Mouse (Mus musculus) MEL (cell line): ENCODE measurements around the gene Pigm. TPM values are rescaled to one million over a fixed set of nuclear protein-coding genes. Genes with fewer than 3 reads are reported as not detected.

Experiments used
- DNase-seq: peaks from one replicate; pipeline ENCODE4 v3.0.0; 2011; ENCODE audit warnings: low read depth, low spot score
- H3K27ac ChIP-seq: 2 replicates; pipeline ENCODE4 v1.5.1; 2012; ENCODE audit warnings: low read depth, mild to moderate bottlenecking, control low read depth, low read length, moderate library complexity; ENCODE audit not compliant: control insufficient read depth
- H3K27me3 ChIP-seq, 2 experiments: fragments of 150-350 bp in 1 of 2; sonication (generic) in 1 of 2; 2 replicates each; pipeline ENCODE4 v1.6.1; 2012; ENCODE audit warnings: low read length in 2 of 2, mild to moderate bottlenecking in 2 of 2, improper control_type of control experiment in 1 of 2, moderate library complexity in 1 of 2; ENCODE audit not compliant: insufficient read depth in 2 of 2, control insufficient read depth in 1 of 2
- H3K36me3 ChIP-seq, 2 experiments: 2 replicates each; pipeline ENCODE4 v1.6.1; 2012 to 2014; ENCODE audit warnings: low read length in 2 of 2, improper control_type of control experiment in 1 of 2, inconsistent platforms in 1 of 2, mild to moderate bottlenecking in 1 of 2; ENCODE audit not compliant: insufficient read depth in 2 of 2, control insufficient read depth in 1 of 2
- H3K4me1 ChIP-seq, 2 experiments: fragments of 150-350 bp in 1 of 2; sonication (generic) in 1 of 2; 2 replicates each; pipeline ENCODE4 v1.6.1; 2012; ENCODE audit warnings: low read length in 2 of 2, improper control_type of control experiment in 1 of 2, mild to moderate bottlenecking in 1 of 2; ENCODE audit not compliant: insufficient read depth in 2 of 2, control insufficient read depth in 1 of 2
- H3K4me3 ChIP-seq, 2 experiments: fragments of 150-350 bp in 1 of 2; sonication (generic) in 1 of 2; 2 replicates each; pipeline ENCODE4 v1.5.1; 2012; ENCODE audit warnings: low read depth in 2 of 2, low read length in 2 of 2, mild to moderate bottlenecking in 2 of 2, moderate library complexity in 2 of 2, control low read depth in 1 of 2, improper control_type of control experiment in 1 of 2; ENCODE audit not compliant: control insufficient read depth in 1 of 2, insufficient read depth in 1 of 2
- H3K79me2 ChIP-seq: 2 replicates; pipeline ENCODE4 v1.6.1; 2012; ENCODE audit warnings: mild to moderate bottlenecking, low read length, moderate library complexity; ENCODE audit not compliant: control insufficient read depth, poor library complexity, insufficient read depth
- H3K9ac ChIP-seq: 2 replicates; pipeline ENCODE4 v1.6.1; 2012; ENCODE audit warnings: low read depth, mild to moderate bottlenecking, control low read depth, low read length, moderate library complexity; ENCODE audit not compliant: control insufficient read depth, poor library complexity, severe bottlenecking
- H3K9me3 ChIP-seq: fragments of 150-350 bp; sonication (generic); replicated peaks from 2 replicates; pipeline ENCODE4 v1.6.1; 2012; ENCODE audit warnings: mild to moderate bottlenecking, low read length, improper control_type of control experiment, moderate library complexity; ENCODE audit not compliant: insufficient read depth
- BHLHE40 ChIP-seq: IDR thresholded peaks from 2 replicates; pipeline ENCODE4 v1.6.1; 2012; ENCODE audit warnings: low read depth, mild to moderate bottlenecking, inconsistent platforms, low read length, improper control_type of control experiment, borderline replicate concordance
- CHD1 ChIP-seq: IDR thresholded peaks from 2 replicates; pipeline ENCODE4 v1.6.1; 2012; ENCODE audit warnings: low read depth, mild to moderate bottlenecking, inconsistent platforms, low read length, improper control_type of control experiment
- CHD2 ChIP-seq: IDR thresholded peaks from 2 replicates; pipeline ENCODE4 v1.6.1; 2011; ENCODE audit warnings: low read length, improper control_type of control experiment
- CTCF ChIP-seq, 3 experiments: IDR thresholded peaks in 2 of 3; conservative IDR thresholded peaks in 1 of 3; 2 replicates each; pipeline ENCODE4 v1.5.1; 2011 to 2012; ENCODE audit warnings: low read length in 3 of 3, low read depth in 2 of 3, mild to moderate bottlenecking in 2 of 3, improper control_type of control experiment in 1 of 3, inconsistent platforms in 1 of 3, mixed read lengths in 1 of 3, moderate library complexity in 1 of 3; ENCODE audit not compliant: control insufficient read depth in 1 of 3, insufficient read depth in 1 of 3, poor library complexity in 1 of 3, severe bottlenecking in 1 of 3
- E2F4 ChIP-seq: IDR thresholded peaks from 2 replicates; pipeline ENCODE4 v1.6.1; 2011; ENCODE audit warnings: low read depth, low read length, improper control_type of control experiment, borderline replicate concordance
- ELF1 ChIP-seq: IDR thresholded peaks from 2 replicates; pipeline ENCODE4 v1.6.1; 2014; ENCODE audit warnings: low read depth, mild to moderate bottlenecking, inconsistent platforms, low read length, improper control_type of control experiment, moderate library complexity
- ETS1 ChIP-seq: IDR thresholded peaks from 2 replicates; pipeline ENCODE4 v1.6.1; 2012; ENCODE audit warnings: low read depth, mild to moderate bottlenecking, inconsistent platforms, low read length, improper control_type of control experiment, moderate library complexity
- GATA1 ChIP-seq: IDR thresholded peaks from 2 replicates; pipeline ENCODE4 v1.6.1; 2011; ENCODE audit warnings: low read depth, low read length, improper control_type of control experiment
- HCFC1 ChIP-seq: IDR thresholded peaks from 2 replicates; pipeline ENCODE4 v1.6.1; 2012; ENCODE audit warnings: low read depth, mild to moderate bottlenecking, inconsistent platforms, low read length, improper control_type of control experiment, moderate library complexity
- JUND ChIP-seq: IDR thresholded peaks from 2 replicates; pipeline ENCODE4 v1.6.1; 2011; ENCODE audit warnings: low read depth, mild to moderate bottlenecking, improper control_type of control experiment, low read length
- MAFK ChIP-seq: IDR thresholded peaks from 2 replicates; pipeline ENCODE4 v1.6.1; 2011; ENCODE audit warnings: low read depth, mild to moderate bottlenecking, low read length, improper control_type of control experiment, borderline replicate concordance
- MAX ChIP-seq: IDR thresholded peaks from 2 replicates; pipeline ENCODE4 v1.6.1; 2011; ENCODE audit warnings: low read length, improper control_type of control experiment
- MAZ ChIP-seq: IDR thresholded peaks from 2 replicates; pipeline ENCODE4 v1.6.1; 2012; ENCODE audit warnings: low read depth, mild to moderate bottlenecking, inconsistent platforms, low read length, improper control_type of control experiment
- MYC ChIP-seq: IDR thresholded peaks from 2 replicates; pipeline ENCODE4 v1.6.1; 2011; ENCODE audit warnings: low read depth, mild to moderate bottlenecking, low read length, improper control_type of control experiment, moderate library complexity
- NELFE ChIP-seq: IDR thresholded peaks from 2 replicates; pipeline ENCODE4 v1.6.1; 2011; ENCODE audit warnings: low read depth, low read length, improper control_type of control experiment
- NRF1 ChIP-seq: IDR thresholded peaks from 2 replicates; pipeline ENCODE4 v1.6.1; 2014; ENCODE audit warnings: low read depth, mild to moderate bottlenecking, inconsistent platforms, low read length, improper control_type of control experiment, moderate library complexity; ENCODE audit not compliant: poor library complexity, insufficient read depth, severe bottlenecking
- POLR2A ChIP-seq, 2 experiments: IDR thresholded peaks; 2 replicates each; pipeline ENCODE4 v1.6.1; 2011 to 2012; ENCODE audit warnings: low read length in 2 of 2, mild to moderate bottlenecking in 2 of 2, control low read depth in 1 of 2, improper control_type of control experiment in 1 of 2, low read depth in 1 of 2, moderate library complexity in 1 of 2; ENCODE audit not compliant: control insufficient read depth in 1 of 2, insufficient read depth in 1 of 2, poor library complexity in 1 of 2
- POLR2AphosphoS2 ChIP-seq: IDR thresholded peaks from 2 replicates; pipeline ENCODE4 v1.6.1; 2011; ENCODE audit warnings: low read length, improper control_type of control experiment
- POLR2AphosphoS5 ChIP-seq: IDR thresholded peaks from 2 replicates; pipeline ENCODE4 v1.6.1; 2012; ENCODE audit warnings: low read depth, borderline replicate concordance, mild to moderate bottlenecking, inconsistent platforms, low read length, moderate library complexity, mixed read lengths
- RAD21 ChIP-seq: IDR thresholded peaks from 2 replicates; pipeline ENCODE4 v1.6.1; 2011; ENCODE audit warnings: mild to moderate bottlenecking, low read depth, low read length, improper control_type of control experiment
- RCOR1 ChIP-seq: IDR thresholded peaks from 2 replicates; pipeline ENCODE4 v1.6.1; 2012; ENCODE audit warnings: low read depth, mild to moderate bottlenecking, inconsistent platforms, low read length, improper control_type of control experiment
- SIN3A ChIP-seq: IDR thresholded peaks from 2 replicates; pipeline ENCODE4 v1.6.1; 2012; ENCODE audit warnings: low read length, improper control_type of control experiment, inconsistent platforms
- SMC3 ChIP-seq: IDR thresholded peaks from 2 replicates; pipeline ENCODE4 v1.6.1; 2011; ENCODE audit warnings: low read depth, low read length, improper control_type of control experiment
- TAL1 ChIP-seq: IDR thresholded peaks from 2 replicates; pipeline ENCODE4 v1.6.1; 2012; ENCODE audit warnings: mild to moderate bottlenecking, inconsistent platforms, low read length, moderate library complexity, mixed read lengths
- TBP ChIP-seq: IDR thresholded peaks from 2 replicates; pipeline ENCODE4 v1.8.0; 2011; ENCODE audit warnings: low read depth, low read length, improper control_type of control experiment
- UBTF ChIP-seq: IDR thresholded peaks from 2 replicates; pipeline ENCODE4 v1.6.1; 2012; ENCODE audit warnings: low read depth, mild to moderate bottlenecking, inconsistent platforms, low read length, improper control_type of control experiment, moderate library complexity, borderline replicate concordance; ENCODE audit not compliant: insufficient read depth
- ZC3H11A ChIP-seq: IDR thresholded peaks from 2 replicates; pipeline ENCODE4 v1.6.1; 2012; ENCODE audit warnings: low read depth, mild to moderate bottlenecking, inconsistent platforms, low read length, improper control_type of control experiment
- ZNF384 ChIP-seq: IDR thresholded peaks from 2 replicates; pipeline ENCODE4 v1.6.1; 2012; ENCODE audit warnings: low read depth, mild to moderate bottlenecking, inconsistent platforms, low read length, improper control_type of control experiment
- polyA plus RNA-seq, 2 experiments: library from polyadenylated mRNA; stranded (reverse) in 1 of 2; unstranded in 1 of 2; fragments of >175 nt in 1 of 2; fragments of >200 nt in 1 of 2; gene quantifications; 2 replicates each; pipeline versions ENCODE4 v1.2.1 to v1.2.4; 2012; ENCODE audit warnings: low replicate concordance in 2 of 2, low read depth in 1 of 2; ENCODE audit not compliant: insufficient read length in 2 of 2, insufficient read depth in 1 of 2, missing spikeins in 1 of 2
- total RNA-seq: library from RNA; depleted of rRNA; stranded (reverse); fragments of 300-350 nt; gene quantifications from 2 replicates; pipeline ENCODE4 v1.2.3, GENCODE M21; 2012

Pigm gene
- total and polyA plus RNA-seq, 3 experiments = 8.6 to 11.3 TPM; not detected in 1

DNA sequence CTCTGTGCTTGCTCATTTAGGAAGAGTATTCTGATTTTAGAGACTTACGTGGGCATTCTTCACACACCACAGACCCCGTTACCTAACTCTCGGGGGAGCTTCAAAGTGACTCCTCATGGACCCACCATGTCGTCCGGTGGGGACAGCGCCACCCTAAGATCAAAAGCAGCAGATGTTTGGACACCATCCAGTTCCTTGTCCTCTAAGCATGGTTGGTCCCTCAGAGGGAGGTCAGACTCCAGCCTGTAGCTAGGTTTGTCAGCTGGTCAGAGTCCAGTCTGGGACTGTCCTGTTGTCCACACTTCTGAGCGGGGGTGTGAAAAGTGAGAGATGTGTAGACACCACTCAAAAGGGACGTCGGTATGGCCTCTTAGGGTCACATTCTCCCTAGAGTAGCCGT, 29.6 kb upstream of the Pigm start:
- Histone ChIP-seq H3K27ac (no peak overlapping the region), H3K79me2 (no peaks in the 10 kb centered on the region), H3K9ac (no peak overlapping the region), H3K4me1 (no peaks in the 10 kb centered on the region), H3K4me3 (no peak overlapping the region), H3K36me3 (no peaks in the 10 kb centered on the region), H3K9me3 (no peaks in the 10 kb centered on the region), H3K27me3 (peaks cover 0 to 3% of the 10 kb centered on the region in 2 experiments)
- DNase-seq = no peak
- TF ChIP-seq CTCF (IDR thresholded peaks at IDR 0.05 in 2 of 3, conservative IDR thresholded peaks at IDR 0.05 in 1 of 3; ENCODE audit: control insufficient read depth in 1 of 3, insufficient read depth in 1 of 3, low read depth in 2 of 3, low read length in 3 of 3, poor library complexity in 1 of 3, severe bottlenecking in 1 of 3) (0 out of 6 replicates have a peak, but pooled peaks of 1 of the 3 experiments have one; percentile 1), RAD21 (no peak)

DNA sequence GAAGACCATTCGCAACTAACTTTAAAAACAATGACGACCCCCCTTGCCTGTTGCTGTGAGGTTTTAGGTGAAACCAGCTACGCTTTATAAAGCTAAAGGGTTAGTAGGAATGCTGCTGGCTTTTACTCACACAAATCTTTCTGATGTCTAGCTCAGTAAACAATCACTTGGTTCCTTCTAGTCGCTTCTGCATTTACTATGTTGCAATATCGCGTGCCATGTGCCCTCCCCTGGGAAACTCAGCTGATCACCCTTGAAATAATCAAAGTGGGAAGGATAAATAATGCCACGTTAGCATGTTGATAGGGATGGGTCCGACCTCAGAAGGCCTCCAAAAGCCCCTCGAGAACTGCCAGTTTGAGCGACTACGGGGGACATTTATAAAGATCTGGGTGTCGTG, 29.0 kb upstream of the Pigm start:
- Histone ChIP-seq H3K9me3 (no peaks in the 10 kb centered on the region), H3K79me2 (no peaks in the 10 kb centered on the region), H3K4me1 (no peaks in the 10 kb centered on the region), H3K9ac (no peak overlapping the region), H3K27me3 (peaks cover 0 to 4% of the 10 kb centered on the region in 2 experiments), H3K36me3 (no peaks in the 10 kb centered on the region)
- no peak for DNase-seq
- TF ChIP-seq SIN3A (no peak), SMC3 (no peak), TAL1 (no peak), JUND (no peak), NRF1 (no peak), E2F4 (no peak), ETS1 (no peak), ZC3H11A (no peak), ZNF384 (no peak), POLR2A (IDR thresholded peaks at IDR 0.05; ENCODE audit: control insufficient read depth in 1 of 2, insufficient read depth in 1 of 2, low read depth in 1 of 2, low read length in 2 of 2, poor library complexity in 1 of 2) (no peak), POLR2AphosphoS5 (no peak), HCFC1 (no peak), MAX (no peak)
- TF ChIP-seq, all 39 proteins: peak for 0
- Histone ChIP-seq H3K27ac (no peak overlapping the region), H3K4me3 (no peak overlapping the region)

DNA sequence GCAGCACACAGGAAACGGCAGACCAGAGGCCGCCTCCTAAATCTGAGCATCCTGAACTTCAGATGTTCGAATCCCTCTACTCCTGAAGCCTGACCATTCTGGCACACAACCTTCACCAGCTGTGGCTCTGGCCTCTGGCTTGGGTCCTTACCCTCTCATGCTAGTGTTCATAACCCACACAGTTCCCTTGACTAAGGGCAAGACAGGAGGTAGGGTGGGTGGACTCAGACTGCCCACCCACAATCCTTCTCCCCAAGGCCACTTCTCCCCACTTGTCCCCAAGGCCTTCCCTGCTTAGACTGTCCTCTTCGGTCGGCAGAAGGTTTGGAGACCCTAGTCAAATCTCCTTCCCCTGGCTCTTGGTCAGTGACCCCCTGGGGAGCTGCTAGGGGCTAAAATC, 26.8 kb upstream of the Pigm start:
- Histone ChIP-seq H3K4me1 (no peaks in the 10 kb centered on the region), H3K36me3 (no peaks in the 10 kb centered on the region), H3K79me2 (no peaks in the 10 kb centered on the region), H3K9ac (no peak overlapping the region), H3K27me3 (peaks cover 3 to 9% of the 10 kb centered on the region in 2 experiments), H3K27ac (no peak overlapping the region), H3K9me3 (no peaks in the 10 kb centered on the region), H3K4me3 (no peak overlapping the region)
- DNase-seq = no peak
- TF ChIP-seq ELF1 = no peak
- no peak for TF ChIP-seq ETS1
- TF ChIP-seq RCOR1 = no peak
- no peak for TF ChIP-seq BHLHE40
- TF ChIP-seq MYC = no peak
- TF ChIP-seq POLR2A (IDR thresholded peaks at IDR 0.05; ENCODE audit: control insufficient read depth in 1 of 2, insufficient read depth in 1 of 2, low read depth in 1 of 2, low read length in 2 of 2, poor library complexity in 1 of 2) = no peak
- no peak for TF ChIP-seq CHD2
- no peak for TF ChIP-seq TBP
- TF ChIP-seq MAFK = no peak
- no peak for TF ChIP-seq UBTF
- TF ChIP-seq POLR2AphosphoS2 = no peak
- no peak for TF ChIP-seq SMC3
- no peak for TF ChIP-seq MAZ
- no peak for TF ChIP-seq POLR2AphosphoS5
- TF ChIP-seq NELFE = no peak
- no peak for TF ChIP-seq SIN3A
- TF ChIP-seq CHD1 = no peak
- TF ChIP-seq GATA1 = no peak
